Mouse (Mus musculus) heart, embryonic 16.5 days (tissue): ENCODE measurements around the gene Olfr1402. TPM values are rescaled to one million over a fixed set of nuclear protein-coding genes. Genes with fewer than 3 reads are reported as not detected.
A peak's percentile ranks its signal among the peaks of the same experiment; 100 is the strongest.

Source experiments
- ATAC-seq: fragments of 200-750 bp; cut with Nextera tagmentation; replicated peaks from 2 replicates; pipeline ENCODE4 v1.8.0; 2017; ENCODE audit warnings: moderate number of reproducible peaks; ENCODE audit not compliant: insufficient read depth, low FRiP score; ENCODE audit errors: extremely low read depth
- H3K27ac ChIP-seq: fragments of 300-500 bp; sonication (generic); 2 replicates; pipeline ENCODE4 v1.5.1; 2014; ENCODE audit warnings: mild to moderate bottlenecking, low read length, control low read depth, moderate library complexity
- H3K27me3 ChIP-seq: fragments of 300-500 bp; sonication (generic); 2 replicates; pipeline ENCODE4 v1.6.1; 2014; ENCODE audit warnings: low read length, mixed read lengths; ENCODE audit not compliant: control insufficient read depth, insufficient read depth
- H3K36me3 ChIP-seq: fragments of 300-500 bp; sonication (generic); 2 replicates; pipeline ENCODE4 v1.6.1; 2014; ENCODE audit not compliant: control insufficient read depth, insufficient read depth
- H3K4me1 ChIP-seq: fragments of 300-500 bp; sonication (generic); 2 replicates; pipeline ENCODE4 v1.6.1; 2014; ENCODE audit warnings: low read length, mixed read lengths; ENCODE audit not compliant: control insufficient read depth, insufficient read depth
- H3K4me2 ChIP-seq: fragments of 300-500 bp; sonication (generic); 2 replicates; pipeline ENCODE4 v1.6.1; 2014; ENCODE audit warnings: low read depth, mild to moderate bottlenecking, control low read depth, low read length
- H3K4me3 ChIP-seq: fragments of 300-500 bp; sonication (generic); 2 replicates; pipeline ENCODE4 v1.5.1; 2014; ENCODE audit warnings: mild to moderate bottlenecking, control low read depth, low read length
- H3K9ac ChIP-seq: fragments of 300-500 bp; sonication (generic); 2 replicates; pipeline ENCODE4 v1.6.1; 2014; ENCODE audit warnings: low read length, control low read depth
- H3K9me3 ChIP-seq: fragments of 300-500 bp; sonication (generic); replicated peaks from 2 replicates; pipeline ENCODE4 v1.6.1; 2016; ENCODE audit warnings: low read length; ENCODE audit not compliant: control insufficient read depth
- WGBS: fragments of 180-500 bp; shearing (Covaris S2); extraction: QIAGEN DNeasy Blood & Tissue Kit; methylation state at CpG from one replicate; pipeline ENCODE4 v1.1.7; 2014; 5-methylcytosine and 5-hydroxymethylcytosine counted together
- polyA plus RNA-seq: library from polyadenylated mRNA; unstranded; fragments of >200 nt; fragmentation: Nextera tagmentation; extraction: Ambion mirVana; gene quantifications from 2 replicates; pipeline ENCODE4 v1.2.1, GENCODE M21; 2015

Olfr1402 gene
- not detected in 2 replicates for polyA plus RNA-seq

DNA sequence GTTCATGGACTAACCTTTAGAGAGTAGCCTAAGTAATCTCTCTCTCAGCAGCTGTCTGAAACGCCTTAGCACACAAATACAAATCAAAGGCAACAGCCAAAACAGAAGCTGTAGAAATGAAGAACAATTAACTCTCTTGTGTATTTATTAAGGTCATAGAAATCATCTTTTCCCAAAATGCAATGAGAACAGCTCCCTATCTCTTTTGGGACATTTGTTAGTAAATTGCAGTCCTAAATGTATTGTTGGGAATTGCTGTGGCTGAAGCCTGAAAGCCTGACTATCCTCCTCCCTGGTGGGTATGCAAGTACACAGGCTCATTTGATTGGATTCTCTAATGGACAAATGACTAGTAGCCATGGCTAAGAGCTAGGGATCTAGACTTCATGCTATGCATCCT is at the start of gene Olfr1402:
Gene Olfr1402, minus strand, starts transcription at position 101 of the 400 bp plus-strand sequence.
- Histone ChIP-seq H3K4me3 (no peak within 1 kb of the TSS), H3K36me3 (no peaks in the 10 kb centered on the region), H3K9ac (no peak within 1 kb of the TSS), H3K9me3 (no peaks in the 10 kb centered on the region), H3K4me1 (no peaks in the 10 kb centered on the region), H3K27me3 (no peaks in the 10 kb centered on the region), H3K27ac (no peak within 1 kb of the TSS), H3K4me2 (no peak within 1 kb of the TSS)
- ATAC-seq: no peak
- WGBS: 68% methylated on average over 1 of the region's 1 CpGs

DNA sequence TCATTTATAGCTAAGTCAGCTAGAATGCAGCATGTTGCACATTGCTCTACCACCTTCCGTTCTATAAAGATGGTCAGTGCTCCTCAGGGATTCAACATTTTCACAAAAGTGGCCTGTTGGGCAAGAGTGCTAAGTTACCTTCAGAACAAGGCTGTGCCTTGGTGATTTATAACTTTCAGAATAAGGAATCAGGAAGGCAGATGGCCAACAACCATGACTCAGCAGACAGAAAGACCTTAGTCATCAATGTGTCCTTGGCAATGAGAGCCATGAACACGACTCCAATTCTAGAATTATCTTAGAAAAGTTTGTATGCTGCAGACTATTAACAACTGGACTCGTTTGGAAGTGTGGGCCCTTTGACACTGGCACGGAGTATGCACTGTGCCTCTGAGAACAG is 33.5 kb upstream of the Olfr1402 start:
- no peak for ATAC-seq
- Histone ChIP-seq H3K9me3 (no peaks in the 10 kb centered on the region), H3K9ac (no peak overlapping the region), H3K27ac (no peak overlapping the region), H3K4me1 (no peaks in the 10 kb centered on the region), H3K4me2 (no peak overlapping the region), H3K27me3 (no peaks in the 10 kb centered on the region), H3K36me3 (no peaks in the 10 kb centered on the region), H3K4me3 (no peak overlapping the region)
- 85% methylated on average over 4 of the region's 4 CpGs for WGBS

DNA sequence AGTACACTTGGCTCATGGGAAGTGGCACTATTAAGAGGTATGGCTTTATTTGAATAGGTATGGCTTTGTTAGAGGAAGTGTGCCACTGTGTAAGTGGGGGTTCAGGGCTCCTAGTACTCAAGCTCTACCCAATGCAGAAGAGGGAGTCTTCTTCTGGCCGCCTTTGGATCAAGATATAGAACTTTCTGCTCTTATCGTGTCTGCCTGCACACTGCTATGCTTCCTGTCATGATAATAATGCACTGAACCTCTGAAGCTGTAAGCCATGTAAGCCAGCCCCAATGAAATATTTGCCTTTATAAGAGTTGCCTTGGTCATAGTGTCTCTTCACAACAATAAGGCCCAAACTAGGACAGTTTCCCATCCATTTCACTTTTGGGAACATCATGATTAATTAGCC is 16.8 kb upstream of the Olfr1402 start:
- Histone ChIP-seq H3K9ac (no peak overlapping the region), H3K27ac (no peak overlapping the region), H3K4me3 (no peak overlapping the region), H3K4me2 (no peak overlapping the region), H3K36me3 (no peaks in the 10 kb centered on the region), H3K27me3 (no peaks in the 10 kb centered on the region), H3K4me1 (no peaks in the 10 kb centered on the region), H3K9me3 (no peaks in the 10 kb centered on the region)
- WGBS: 80% methylated on average over 2 of the region's 2 CpGs
- no peak for ATAC-seq

DNA sequence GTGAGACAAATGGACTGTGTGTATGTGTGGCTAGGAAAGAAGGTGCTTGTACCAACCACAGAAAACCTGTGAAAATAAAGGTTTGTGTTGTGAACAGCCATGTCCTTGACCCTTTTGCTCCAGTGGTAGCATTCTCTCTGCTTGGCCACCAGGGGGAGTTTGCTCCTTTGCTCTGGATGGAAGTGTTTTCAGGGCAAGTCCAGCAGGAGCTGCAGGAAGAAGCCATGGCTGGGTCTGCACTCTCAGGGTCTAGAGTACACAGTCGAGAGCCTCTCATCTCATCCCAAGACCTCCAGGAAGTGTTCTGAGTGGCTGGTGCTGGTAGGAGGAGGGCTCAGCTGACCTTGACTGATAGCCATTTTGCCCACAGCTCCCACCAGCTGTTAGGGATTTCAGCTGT is 27.5 kb downstream of the Olfr1402 start:
- no peaks in the 10 kb centered on the region for H3K36me3 ChIP-seq
- no peaks in the 10 kb centered on the region for H3K4me1 ChIP-seq
- H3K27me3 ChIP-seq: no peaks in the 10 kb centered on the region
- H3K4me2 ChIP-seq: no peak overlapping the region
- 12% methylated on average over 1 of the region's 1 CpGs for WGBS
- no peak overlapping the region for H3K4me3 ChIP-seq
- H3K9me3 ChIP-seq: no peaks in the 10 kb centered on the region
- ATAC-seq: no peak
- no peak overlapping the region for H3K27ac ChIP-seq
- H3K9ac ChIP-seq: no peak overlapping the region

DNA sequence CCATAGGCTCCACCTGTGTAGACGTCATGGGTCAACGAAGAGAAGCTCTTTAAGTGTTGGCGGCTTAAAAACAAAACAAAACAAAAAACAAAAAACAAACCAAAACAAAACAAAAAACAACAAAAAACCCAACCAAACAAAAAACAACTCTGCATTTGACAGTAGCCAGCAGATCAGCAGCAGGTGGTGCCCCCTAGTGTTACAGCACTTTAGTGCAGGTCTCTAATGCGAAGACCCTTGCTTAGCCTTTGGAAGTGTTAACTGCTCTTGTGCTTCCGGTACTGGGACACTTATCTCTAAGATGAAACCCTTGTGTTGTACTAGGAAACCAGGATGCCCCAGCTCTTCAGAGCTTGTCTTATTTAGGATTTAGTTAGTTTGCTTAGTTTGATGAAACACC is 28.7 kb downstream of the Olfr1402 start:
- no peak overlapping the region for H3K4me3 ChIP-seq
- no peak overlapping the region for H3K9ac ChIP-seq
- no peaks in the 10 kb centered on the region for H3K27me3 ChIP-seq
- H3K27ac ChIP-seq: no peak overlapping the region
- no peaks in the 10 kb centered on the region for H3K9me3 ChIP-seq
- H3K4me2 ChIP-seq: no peak overlapping the region
- no peaks in the 10 kb centered on the region for H3K4me1 ChIP-seq
- no peaks in the 10 kb centered on the region for H3K36me3 ChIP-seq
- WGBS: 62% methylated on average over 5 of the region's 5 CpGs
- no peak for ATAC-seq

DNA sequence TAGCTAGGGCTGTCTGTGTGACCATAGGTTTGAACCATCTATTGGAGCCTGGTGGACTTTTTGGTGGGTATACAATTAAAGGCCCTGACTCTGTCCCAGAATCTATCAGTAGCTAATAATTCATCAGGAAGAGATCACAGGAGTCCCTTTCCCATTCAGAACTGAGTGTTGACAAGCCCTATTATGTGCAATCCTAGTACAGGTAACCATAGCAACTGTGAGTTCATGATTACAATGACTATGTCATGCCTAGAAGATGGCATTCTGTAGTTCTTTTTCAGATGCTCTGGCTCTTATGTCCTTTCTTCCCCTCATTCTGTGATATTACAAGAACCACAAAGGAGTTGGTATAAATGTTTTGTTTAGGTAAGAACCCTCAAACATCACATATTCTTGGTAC is 51.4 kb downstream of the Olfr1402 start:
- Histone ChIP-seq H3K27ac (no peak overlapping the region), H3K4me1 (no peaks in the 10 kb centered on the region), H3K9ac (no peak overlapping the region), H3K27me3 (no peaks in the 10 kb centered on the region), H3K9me3 (no peaks in the 10 kb centered on the region), H3K36me3 (no peaks in the 10 kb centered on the region), H3K4me3 (no peak overlapping the region), H3K4me2 (no peak overlapping the region)
- no peak for ATAC-seq

DNA sequence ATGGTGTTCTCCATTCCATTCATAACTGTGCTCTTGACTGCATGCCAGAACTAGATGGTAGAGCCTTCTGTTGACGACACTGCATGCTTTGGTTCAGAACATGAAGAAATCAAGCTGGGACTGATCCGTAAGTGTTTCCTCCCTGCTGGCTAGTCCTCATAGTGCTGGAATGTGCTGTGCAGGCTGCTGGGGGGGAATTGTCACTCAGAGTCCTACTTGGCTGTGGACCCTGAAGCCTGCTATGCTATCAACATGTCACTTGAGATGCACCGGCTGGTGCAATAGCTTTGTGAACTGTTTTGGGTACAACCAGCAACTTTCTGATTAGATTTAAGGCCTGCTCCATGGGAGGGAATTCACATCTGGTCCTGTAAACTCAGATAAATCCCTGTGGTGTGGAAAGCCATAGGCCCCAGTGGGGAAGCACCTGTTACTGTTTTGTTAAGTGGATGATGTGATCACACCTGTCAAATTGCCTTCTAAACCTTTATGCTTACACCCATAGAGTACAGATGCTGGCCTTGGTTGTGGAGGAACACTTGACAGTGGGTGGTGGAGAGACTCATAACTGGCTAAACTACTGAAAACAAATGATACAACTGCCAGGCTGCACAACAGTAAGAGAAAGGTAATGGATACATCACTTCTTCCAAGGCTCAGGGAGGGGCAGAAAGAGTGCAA is 58.3 kb downstream of the Olfr1402 start:
- no peaks in the 10 kb centered on the region; the same call in 1 of the 2 replicates for H3K9me3 ChIP-seq
- peak; percentile 88 for ATAC-seq
- H3K4me2 ChIP-seq: peak overlapping the region; percentile 15; the same call in 1 of the 2 replicates
- WGBS: 18% methylated on average over 3 of the region's 3 CpGs
- H3K9ac ChIP-seq: no peak overlapping the region
- no peaks in the 10 kb centered on the region for H3K27me3 ChIP-seq
- no peak overlapping the region for H3K4me3 ChIP-seq
- no peaks in the 10 kb centered on the region for H3K36me3 ChIP-seq
- 0 out of 2 replicates have a peak overlapping the region, but pooled peaks have one; percentile 3 for H3K27ac ChIP-seq
- peaks cover 10% of the 10 kb centered on the region for H3K4me1 ChIP-seq

DNA sequence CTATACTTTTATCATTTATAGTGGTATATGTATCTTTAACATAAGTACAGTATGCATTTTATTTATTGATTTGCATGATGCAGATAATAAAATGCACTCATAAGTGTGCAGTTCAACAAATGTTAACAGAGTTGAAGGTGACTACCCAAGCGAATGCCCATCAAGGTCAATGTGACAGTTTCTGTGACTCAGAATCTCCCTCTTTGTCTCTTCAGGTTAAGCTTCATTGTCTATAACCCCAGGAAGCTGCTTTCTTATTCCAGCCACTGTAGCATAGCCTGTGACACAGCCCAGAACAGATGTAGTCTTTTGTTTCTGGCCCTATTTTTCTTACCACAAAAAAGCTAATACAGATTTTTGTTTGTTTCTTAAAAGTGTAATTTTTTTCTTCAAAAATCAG is 63.4 kb downstream of the Olfr1402 start:
- WGBS: 85% methylated on average over 1 of the region's 1 CpGs
- no peak for ATAC-seq
- H3K9me3 ChIP-seq: no peaks in the 10 kb centered on the region; the same call in 1 of the 2 replicates
- H3K27me3 ChIP-seq: no peaks in the 10 kb centered on the region
- no peaks in the 10 kb centered on the region for H3K36me3 ChIP-seq
- H3K4me2 ChIP-seq: no peak overlapping the region
- H3K4me1 ChIP-seq: peaks cover 3% of the 10 kb centered on the region; the same call in 1 of the 2 replicates
- H3K4me3 ChIP-seq: no peak overlapping the region
- no peak overlapping the region for H3K9ac ChIP-seq
- H3K27ac ChIP-seq: no peak overlapping the region
